Mouse (Mus musculus): ENCODE results near the gene Nfrkb.

Gene Nfrkb

GRCm38 (mm10) chr9:31422143-31422542 is 36.2 kb downstream of the Nfrkb start:
- DNase-seq (ENCODE audit: low spot score in 2 of 2), result no peak

GRCm38 (mm10) chr9:31428971-31429370 is 43.0 kb downstream of the Nfrkb start:
- DNase-seq (ENCODE audit: low spot score in 2 of 2), result no peak

GRCm38 (mm10) chr9:31430011-31430410 is 44.0 kb downstream of the Nfrkb start:
- no peak for DNase-seq (ENCODE audit: low spot score in 2 of 2)

GRCm38 (mm10) chr9:31431751-31432150 is 45.8 kb downstream of the Nfrkb start:
- DNase-seq (ENCODE audit: low spot score in 2 of 2), result no peak

DNA sequence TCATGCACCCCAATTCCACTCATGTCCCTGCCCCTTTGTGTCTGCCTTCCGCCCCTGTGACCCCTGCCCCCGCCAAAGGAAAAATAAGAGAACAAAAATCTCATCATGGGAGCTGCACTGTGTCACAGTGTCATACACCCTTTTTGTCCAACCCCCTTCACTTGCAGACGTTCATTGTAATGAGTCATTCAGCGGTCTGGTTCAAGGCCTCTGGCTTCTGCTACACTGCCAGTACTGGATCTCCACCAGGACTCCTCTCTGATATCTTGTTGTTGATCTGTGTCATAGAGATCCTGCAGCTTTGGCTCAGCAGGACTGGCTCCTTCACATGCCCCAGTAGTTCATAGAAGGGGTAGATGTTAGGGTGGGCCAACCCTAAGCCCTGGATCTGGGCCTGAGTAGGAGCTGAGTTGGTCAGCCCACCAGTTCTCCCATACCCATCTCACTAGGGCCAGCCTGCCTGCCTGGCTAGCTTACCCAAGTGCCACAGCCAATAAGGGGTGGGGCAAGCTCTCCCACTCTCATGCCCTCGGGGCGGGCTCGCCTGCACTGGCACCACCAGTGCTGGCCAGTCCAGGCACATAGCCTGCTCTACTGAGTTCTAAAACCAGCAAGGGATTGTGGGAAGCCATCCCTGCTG is 46.5 kb downstream of the Nfrkb start:
- DNase-seq (ENCODE audit: low spot score in 2 of 2), result no peak

GRCm38 (mm10) chr9:31433431-31433830 is 47.4 kb downstream of the Nfrkb start:
- no peak for DNase-seq (ENCODE audit: low spot score in 2 of 2)

GRCm38 (mm10) chr9:31435415-31435814 is 49.4 kb downstream of the Nfrkb start:
- no peak for DNase-seq (ENCODE audit: low spot score in 2 of 2)

- no peak for DNase-seq (ENCODE audit: low spot score in 2 of 2)
These were observed 51.9 kb downstream of the Nfrkb start for GRCm38 (mm10) chr9:31437861-31438260.

DNA sequence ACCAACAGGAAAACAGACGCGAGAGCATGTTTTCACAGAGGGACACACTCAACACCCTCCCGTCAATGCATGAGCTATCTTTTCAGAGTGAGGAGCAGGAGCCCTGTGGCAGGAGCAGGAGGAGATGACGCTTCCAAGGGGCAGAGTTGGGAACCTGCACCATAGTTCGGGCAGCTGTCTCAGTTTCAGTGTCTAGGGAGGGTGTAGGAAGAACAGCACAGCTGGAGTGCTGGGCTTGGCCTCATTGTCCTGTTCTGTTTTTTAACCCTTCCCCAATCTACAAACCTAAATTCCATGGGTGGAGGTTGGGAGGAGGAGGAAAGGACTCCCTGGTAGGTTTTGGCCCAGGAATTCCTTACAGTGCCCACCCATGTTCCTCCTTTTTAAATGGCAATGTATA is 52.8 kb downstream of the Nfrkb start:
- no peak for DNase-seq (ENCODE audit: low spot score in 2 of 2)

DNA sequence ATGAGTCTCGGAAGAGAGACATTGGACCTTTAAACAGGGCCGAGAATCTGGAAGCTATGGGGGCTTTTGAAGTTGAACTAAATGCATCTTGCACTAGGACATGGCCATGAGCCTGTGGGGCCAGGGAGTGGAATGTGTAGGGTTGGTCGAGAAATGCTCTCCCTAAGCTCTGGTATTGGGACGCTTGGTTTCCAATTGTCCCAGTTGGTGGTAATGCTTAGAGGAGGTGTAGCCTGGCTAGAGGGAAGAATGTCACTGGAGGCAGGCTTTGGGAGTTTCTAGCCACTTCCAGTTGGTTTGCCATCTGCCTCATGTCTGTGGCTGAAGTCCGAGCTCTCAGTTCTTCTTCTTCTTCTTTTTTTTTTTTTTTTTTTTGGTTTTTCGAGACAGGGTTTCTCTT is 53.3 kb downstream of the Nfrkb start:
- DNase-seq (ENCODE audit: low spot score in 2 of 2), result no peak

- DNase-seq (ENCODE audit: low spot score in 2 of 2), result no peak
These were observed 54.4 kb downstream of the Nfrkb start for GRCm38 (mm10) chr9:31440366-31440765.

GRCm38 (mm10) chr9:31441487-31441886 is 55.5 kb downstream of the Nfrkb start:
- DNase-seq (ENCODE audit: low spot score in 2 of 2), result no peak

- no peak for DNase-seq (ENCODE audit: low spot score in 2 of 2)
These were observed 58.2 kb downstream of the Nfrkb start for GRCm38 (mm10) chr9:31444236-31444635.

- DNase-seq (ENCODE audit: low spot score in 2 of 2), result no peak
These were observed 63.3 kb downstream of the Nfrkb start for GRCm38 (mm10) chr9:31449145-31449772.

GRCm38 (mm10) chr9:31452166-31452565 is 66.2 kb downstream of the Nfrkb start:
- no peak for DNase-seq (ENCODE audit: low spot score in 2 of 2)

DNA sequence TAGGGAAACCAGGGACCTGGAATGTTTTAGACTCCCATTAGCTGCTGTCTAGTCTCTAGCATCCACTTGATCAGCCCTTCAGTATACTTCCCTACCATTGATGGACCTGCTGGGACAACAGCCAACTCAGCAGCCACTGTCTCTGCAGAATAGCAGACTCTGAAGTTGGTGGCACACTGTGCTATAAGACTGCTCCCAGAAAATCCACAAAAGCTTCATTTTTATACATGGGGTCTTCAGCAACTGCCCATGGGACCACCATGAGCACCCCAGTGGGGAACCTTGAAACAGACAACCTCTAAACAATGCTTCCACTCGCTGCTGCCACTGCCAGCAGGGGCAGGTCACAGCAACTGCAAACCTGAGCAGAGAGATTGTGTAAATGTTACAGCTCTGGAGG is 68.4 kb downstream of the Nfrkb start:
- DNase-seq (ENCODE audit: low spot score in 2 of 2), result no peak

DNA sequence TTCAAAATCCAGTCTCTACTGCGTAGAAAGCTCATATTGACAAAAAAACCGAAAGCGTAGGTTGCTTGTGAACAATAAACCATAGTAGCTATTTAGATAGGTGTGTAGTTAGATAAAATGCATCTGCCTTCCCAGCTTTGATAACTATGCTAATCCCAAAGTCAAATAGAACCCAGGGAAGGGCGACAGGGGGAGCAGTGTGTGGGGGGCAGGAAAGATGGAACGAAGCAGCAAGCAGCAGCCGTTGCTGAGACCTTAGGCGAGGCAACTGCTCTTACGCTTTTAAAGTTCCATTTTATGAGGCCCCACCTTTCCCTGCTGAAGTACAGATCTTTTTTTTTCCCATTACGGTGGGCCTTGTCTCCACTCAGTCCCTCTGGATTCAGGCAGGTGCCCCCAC is 77.2 kb downstream of the Nfrkb start:
- no peak for DNase-seq (ENCODE audit: low spot score in 2 of 2)

- DNase-seq (ENCODE audit: low spot score in 2 of 2), result no peak
These were observed 77.9 kb downstream of the Nfrkb start, which contains the start of gene Tmem45b for GRCm38 (mm10) chr9:31463692-31464474. Gene Tmem45b, minus strand, starts transcription at chr9:31464462.

All from right cerebral cortex, postnatal 10 days (tissue).